Mouse (Mus musculus): Measurements from ENCODE around the gene Grcc10. TPM values are rescaled to one million over a fixed set of nuclear protein-coding genes. Genes with fewer than 3 reads are reported as not detected.

The Grcc10 gene
- total RNA-seq, 2 experiments from 2014 or later: 109 to 177 TPM

DNA sequence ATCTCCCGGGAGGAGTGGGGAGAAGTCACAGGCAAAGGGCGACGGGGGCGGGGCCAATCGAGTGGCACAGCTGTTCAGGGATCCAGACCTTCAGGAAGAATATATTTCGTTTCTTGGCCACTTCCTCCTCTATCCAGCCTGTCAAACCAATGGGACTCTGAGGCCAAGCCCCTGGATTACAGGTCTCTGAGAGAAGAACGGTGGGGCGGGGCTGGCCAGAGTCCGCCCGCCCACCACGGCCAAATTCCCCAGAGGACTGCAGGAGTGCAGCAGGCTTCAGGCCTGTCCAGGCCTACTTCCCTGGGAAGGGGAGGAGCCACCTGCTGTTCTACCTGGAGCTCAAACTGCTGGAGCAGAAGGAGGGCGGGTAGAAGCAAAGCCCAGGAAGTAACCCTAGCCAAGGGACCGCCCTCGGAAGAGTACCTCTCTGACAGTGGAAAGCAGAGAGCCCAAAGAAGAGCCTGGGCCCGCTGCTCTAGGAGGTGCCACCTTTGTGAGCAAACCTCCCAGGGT, 2.6 kb downstream of the Grcc10 start, which contains the start of gene Ptpn6:
Gene Ptpn6 (minus strand): TSS at position 204 of the 513 bp plus-strand sequence.
- peak; percentile 49 for ATAC-seq (replicated peaks; ENCODE audit: poor library complexity, severe bottlenecking)

DNA sequence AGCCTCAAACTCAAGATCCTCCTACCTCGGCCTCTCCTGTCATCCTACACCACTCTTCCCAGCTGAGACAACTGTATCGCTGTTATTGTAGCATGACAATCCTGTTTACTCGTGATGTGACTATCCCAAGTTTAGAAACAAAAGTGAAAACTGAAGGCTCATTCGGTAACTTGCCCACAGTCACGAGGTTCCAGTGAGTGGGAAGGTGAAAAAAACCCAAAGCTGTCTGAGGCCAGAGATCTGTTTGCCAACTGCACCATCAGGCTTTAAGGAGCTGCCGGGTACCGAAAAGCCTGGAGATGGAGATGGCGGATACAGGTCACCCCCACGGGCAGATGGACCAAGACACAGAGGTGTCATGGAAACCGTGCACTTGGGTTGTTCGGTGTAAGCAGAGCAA, 4.1 kb downstream of the Grcc10 start:
- ATAC-seq (replicated peaks; ENCODE audit: poor library complexity, severe bottlenecking): no peak

DNA sequence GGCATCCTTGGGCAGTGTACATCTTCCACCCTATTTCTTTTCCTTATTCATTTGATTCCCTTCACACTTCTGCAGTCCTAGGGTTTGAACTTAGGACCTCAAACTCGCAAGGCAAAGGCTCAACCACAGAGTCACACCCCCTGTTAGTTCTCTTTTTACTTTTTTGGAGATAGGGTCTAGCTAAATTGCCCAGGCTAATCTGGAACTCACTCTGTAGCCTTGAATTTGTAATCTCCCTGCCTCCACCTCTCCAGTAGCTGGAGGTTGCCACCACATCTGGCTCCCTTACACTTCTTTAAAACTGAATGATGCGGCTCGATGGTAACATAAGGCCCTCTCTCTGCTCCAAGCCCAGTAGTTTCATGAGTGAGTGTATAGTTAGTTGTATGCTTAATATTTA, 6.8 kb downstream of the Grcc10 start:
- ATAC-seq (replicated peaks; ENCODE audit: poor library complexity, severe bottlenecking): no peak

DNA sequence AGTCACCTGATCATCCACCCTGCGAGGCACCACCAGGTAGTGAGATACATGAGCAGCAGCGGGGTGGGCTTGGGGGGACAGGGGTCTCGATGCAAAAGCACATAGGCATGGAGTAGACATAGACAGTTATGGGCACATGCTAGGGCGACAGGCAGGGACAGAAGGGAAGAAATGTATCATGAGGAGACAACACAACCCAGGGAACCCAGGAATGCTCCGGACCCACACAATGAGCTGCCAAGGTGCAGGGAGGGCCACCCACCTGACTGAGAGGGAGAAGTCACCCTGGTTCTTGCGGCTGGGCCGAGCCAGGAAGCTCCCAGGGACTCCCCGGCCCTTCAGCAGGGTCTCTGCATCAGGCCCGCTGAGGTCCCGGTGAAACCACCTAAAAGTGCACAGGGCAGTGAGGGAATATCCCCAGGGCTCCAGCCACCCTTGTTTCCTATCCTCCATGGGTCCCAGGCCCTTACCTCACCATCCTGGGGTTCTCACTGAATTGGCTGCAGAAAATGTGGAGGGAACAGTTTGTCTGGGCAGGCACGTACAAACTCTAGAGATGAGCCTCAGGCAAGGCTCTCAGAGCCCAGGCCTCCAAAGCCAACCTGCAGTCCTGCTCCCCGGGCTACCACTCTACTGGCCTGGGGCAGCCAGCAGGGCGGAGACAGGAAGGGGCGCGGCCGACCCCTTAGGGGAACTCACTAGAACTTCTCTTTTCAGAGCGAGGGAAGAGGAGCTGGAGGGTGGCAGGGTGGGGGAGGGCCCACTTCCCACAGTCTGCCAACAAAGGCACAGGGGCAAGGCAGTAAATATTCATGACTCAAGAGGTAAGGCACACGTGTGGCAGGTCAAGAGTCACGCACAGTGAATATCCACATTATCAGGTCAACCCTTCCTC, 8.5 kb downstream of the Grcc10 start:
- ATAC-seq (replicated peaks; ENCODE audit: poor library complexity, severe bottlenecking): peak; percentile 83

DNA sequence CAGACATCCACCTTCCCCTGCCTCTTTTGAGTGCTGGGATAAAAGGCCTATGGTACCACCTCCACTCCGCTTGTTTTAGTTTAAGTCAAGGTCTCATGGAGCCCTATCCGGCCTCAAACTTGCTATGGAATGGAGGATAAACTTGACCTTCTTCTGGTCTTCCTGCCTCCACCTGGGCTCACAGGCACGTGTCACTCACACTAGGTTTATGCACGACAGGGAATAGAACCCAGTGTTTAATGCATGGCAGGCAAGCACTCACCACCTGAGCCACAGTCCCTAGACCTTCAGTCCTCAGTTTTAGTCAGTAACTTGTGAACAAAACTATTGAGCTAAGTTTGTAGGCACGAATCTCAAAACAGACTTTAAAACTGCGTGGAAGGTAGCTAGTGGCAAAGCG, 10.1 kb downstream of the Grcc10 start:
- no peak for ATAC-seq (replicated peaks; ENCODE audit: poor library complexity, severe bottlenecking)

DNA sequence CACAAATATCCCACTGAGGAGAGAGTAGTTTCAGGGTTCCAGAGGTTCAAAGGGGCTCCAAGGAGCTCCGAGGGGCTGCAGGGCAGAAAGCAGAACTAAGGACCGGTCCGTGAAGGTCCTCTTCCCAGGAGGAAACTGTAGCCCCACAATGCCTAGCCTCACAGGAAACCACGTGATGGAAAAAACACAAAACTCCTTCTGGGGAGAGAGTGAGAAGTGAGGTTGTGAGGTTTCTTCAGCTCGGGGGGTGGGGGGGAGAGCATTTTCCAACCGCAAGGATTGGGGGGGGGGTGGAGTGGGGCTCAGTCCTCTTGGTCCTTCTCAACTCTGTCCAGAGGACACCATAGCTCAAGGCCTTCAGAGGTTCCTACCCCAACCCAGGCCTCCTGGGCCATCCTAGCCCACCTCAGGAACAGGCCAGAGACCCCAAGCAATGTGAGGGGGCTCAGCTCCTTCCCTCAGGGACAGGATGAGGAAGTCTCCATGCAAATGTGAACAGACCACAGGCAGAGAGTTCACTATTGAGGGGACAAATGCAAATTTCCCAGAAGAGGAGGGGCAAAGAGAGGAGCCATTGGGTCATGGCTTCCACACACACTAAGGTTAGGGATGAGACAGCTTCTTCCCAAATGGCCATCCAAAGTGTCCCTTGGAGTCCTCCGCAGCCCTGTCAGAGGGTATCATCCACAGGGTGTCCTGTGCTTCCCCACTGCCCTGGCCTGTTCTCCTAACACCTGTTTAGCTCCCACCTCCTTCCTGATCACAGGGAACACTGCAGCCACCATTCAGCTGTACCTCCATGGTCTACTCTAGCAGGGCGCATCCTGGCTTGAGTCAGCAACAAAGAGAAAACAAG, 11.1 kb downstream of the Grcc10 start:
- peak; percentile 63 for ATAC-seq (replicated peaks; ENCODE audit: poor library complexity, severe bottlenecking)

DNA sequence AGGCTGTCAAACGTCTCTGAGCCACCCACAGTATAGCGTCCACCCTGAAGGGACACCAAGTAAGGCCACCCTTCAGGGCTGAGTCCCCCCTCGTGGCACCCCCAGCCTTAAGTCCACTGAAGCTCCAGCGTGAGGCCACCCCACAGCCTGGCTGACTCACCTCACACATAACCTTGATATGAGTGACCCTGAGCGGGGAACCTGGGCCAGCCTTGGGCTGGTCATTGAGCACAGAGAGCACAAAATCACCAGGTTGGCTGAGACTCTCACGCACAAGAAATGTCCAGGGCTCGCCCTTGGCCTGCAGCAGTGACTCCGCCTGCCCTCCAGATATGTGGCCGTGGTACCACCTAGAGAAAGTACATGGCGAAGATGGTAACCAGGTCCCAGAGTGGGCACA, 12.6 kb downstream of the Grcc10 start:
- ATAC-seq (replicated peaks; ENCODE audit: poor library complexity, severe bottlenecking): no peak

DNA sequence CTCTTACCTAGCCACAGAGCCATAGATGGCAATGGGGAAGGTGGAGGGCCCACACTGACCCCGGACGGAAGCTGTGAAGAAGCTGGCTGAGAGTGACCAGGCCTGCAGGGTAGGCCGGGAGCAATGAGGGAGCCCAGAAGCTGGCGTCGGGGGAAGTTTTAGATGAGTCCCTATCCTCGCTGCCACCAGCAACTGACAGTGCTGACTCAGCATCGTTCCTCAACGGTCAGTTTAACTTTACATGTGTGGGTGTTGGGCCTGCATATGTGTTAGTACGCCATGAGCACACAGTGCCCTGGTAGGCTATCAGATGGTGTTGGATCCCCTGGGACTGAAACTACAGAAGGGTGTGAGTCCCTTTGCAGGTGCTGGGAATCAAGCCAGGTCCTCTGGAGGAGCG, 16.7 kb downstream of the Grcc10 start:
- no peak for ATAC-seq (replicated peaks; ENCODE audit: poor library complexity, severe bottlenecking)

DNA sequence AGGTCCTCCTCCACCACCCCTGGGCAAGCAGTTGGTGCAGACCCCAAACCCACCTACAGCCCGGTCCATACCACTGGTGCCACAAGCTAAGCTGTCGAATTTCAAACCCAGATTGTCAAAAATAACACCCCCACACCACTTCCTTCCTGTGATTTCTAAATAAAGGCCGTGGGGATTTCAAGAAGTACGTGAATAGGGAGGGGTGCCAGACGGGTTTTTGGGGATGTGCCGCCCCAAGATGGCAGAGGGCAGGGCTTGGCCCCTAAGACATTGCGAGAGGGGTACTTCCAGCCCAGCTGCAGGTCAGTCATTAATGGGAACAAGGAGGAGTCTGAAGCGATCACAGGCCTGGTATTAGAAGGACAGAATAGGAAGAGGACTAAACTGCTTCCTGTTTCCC, 17.6 kb downstream of the Grcc10 start:
- peak; percentile 75 for ATAC-seq (replicated peaks; ENCODE audit: poor library complexity, severe bottlenecking)

DNA sequence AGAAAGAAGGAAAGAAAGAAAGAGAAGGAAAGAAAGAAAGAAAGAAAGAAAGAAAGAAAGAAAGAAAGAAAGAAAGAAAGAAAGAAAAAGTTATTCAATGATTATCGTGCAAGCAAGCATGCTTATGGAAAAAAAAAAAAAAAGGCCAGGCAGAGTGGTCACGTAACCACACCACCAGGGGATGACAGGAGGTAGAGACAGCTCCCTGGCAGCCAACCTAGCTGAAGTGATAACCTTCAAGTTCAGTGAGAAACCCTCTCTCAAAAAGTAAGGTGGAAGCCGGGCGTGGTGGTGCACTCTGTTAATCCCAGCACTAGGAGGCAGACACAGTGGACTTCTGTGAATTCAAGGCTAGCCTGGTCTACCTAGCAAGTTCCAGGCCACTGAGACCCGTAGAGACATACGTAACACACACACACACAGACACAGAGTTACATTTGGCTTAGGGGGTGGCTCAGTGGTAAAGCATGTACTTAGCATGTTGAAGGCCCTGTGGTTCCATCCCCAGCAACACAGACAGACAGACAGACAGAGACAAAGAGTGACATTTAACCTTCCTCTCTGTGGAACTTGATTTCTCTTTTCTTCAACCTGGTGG, 18.2 kb downstream of the Grcc10 start:
- ATAC-seq (replicated peaks; ENCODE audit: poor library complexity, severe bottlenecking): no peak; the same call in 1 of the 2 replicates

DNA sequence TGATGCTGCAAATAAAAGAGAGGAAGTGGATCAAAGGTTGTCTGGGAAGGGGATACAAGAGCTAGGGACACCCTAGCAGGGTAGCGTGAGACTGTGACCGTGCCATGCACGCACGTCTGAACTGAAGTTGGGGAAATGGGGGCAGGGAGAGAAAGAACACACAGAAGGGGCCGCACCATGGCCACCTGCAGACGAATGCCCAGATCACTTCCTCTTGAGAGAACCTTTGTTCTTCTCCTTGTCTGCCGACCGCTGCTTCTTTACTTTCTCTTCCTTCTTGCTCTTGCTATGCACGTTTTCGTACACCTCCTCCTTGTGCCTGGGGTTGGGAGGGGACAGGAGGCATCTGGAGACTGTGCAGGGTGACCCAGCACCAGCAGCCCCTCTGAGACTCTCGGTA, 20.3 kb downstream of the Grcc10 start:
- peak; percentile 67 for ATAC-seq (replicated peaks; ENCODE audit: poor library complexity, severe bottlenecking)

DNA sequence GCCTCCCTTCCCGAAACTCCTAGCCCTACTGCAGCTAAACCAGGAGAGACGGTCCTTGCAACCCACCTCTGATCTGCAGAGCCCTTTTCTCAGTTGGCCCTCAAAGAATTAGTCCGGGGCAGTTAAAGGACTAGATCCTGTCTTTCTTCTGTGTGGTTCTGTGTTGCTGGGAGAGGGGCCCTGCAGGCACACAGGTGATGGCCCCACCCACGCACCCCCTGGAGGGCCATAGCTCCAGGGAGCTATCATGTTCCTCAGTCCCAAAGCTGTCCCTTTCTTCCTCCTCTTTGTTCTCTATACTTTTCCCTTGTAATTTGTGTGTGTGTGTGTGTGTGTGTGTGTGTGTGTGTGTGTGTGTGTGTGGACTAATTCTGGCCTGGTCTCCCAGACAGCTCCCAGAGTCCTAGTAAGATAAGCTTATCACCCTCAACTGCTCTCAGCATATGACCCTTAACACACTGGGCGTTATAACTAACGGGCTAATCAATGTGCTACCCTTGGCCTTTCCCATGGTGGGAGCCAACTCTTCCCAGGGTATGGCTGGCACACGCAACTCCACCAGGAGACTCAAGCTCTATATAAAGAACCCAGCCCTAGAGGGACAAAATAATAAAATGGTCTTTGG, 21.7 kb downstream of the Grcc10 start:
- no peak for ATAC-seq (replicated peaks; ENCODE audit: poor library complexity, severe bottlenecking)

DNA sequence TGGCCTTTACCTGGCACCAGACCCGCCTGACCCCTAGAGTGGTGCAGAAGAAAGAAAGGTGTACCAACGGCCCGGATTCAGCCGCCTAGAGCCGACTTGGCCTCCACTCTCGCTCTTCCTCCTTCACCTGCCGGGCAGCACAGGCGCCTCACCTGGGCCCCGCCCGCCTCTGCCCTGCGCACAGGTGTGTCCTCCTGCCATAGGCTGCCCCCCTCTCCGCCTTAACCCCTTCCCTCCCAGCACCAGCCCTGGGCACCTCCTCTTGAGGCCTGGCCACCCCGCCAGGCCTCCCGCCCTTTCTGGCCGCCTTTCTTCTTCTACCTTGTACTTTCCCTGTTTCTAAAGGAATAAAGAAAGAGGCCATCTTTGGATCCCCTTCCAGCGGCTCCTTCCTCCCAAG, 22.5 kb downstream of the Grcc10 start:
- ATAC-seq (replicated peaks; ENCODE audit: poor library complexity, severe bottlenecking): no peak

DNA sequence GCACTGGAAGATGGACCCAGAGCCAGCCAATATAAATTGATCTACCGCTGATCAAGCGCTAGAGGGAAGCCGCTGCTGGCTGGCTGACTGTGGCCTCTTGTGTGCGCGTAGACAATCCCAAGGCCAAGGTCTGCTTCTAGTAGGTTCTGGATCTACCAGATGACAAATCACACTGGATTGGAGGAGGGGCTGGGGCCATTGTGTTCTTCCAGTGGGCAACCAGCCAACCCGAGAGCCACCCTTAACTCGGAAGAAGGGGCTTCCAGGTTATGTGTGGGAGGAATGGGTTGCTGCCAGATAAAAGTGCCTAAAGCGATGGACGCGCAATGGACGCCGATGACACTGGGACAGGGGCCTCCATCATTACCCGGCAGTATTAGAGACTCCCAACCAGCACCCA, 23.2 kb downstream of the Grcc10 start:
- no peak for ATAC-seq (replicated peaks; ENCODE audit: poor library complexity, severe bottlenecking)

DNA sequence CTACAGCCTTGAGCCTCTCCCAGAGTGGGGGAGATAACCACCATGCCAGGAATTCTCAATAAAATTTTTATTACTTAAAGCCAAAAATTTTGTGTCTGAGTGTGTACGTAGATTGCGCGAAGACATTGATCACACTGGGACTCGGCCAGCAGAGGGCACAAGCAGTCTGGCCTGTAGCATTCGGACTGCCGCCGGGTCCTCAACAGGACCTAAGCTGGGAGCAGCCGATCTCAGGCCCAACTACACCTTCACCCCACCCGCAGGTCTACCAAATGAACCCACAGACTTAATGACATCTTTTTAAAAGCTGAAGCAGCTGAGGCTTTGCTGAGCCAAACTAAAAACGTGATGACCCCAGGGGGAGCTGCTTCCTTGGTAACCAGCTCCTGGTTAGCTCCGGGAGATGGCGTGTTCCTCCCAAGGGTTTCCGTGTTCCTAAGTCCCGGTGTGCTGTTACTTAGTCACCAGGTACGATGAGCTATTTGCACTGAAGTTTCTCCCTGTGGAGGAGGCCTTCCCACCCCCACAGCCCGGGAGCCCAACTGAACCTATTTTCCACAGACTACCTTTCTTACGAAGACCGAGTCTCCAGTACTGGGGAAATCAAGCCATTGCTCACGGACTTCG, 24.2 kb downstream of the Grcc10 start:
- peak; percentile 31 for ATAC-seq (replicated peaks; ENCODE audit: poor library complexity, severe bottlenecking)

DNA sequence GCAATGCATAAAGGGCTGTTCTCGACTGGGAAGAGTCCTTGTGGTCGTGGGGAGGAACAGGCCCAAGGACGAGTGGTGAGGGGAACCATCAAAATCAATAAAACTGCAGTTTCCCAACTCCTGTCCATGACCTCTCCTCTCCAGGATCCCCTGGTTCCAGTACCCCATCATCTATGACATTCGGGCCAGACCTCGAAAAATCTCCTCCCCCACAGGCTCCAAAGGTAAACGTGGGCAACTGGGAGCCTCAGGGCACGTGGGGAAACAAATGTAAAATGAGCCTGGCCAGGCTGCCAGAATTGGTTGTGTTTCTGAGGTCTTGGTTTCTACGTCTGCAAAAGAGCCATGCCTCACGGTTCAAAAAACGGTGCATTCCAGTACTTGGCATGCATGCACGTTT, 28.3 kb downstream of the Grcc10 start:
- no peak for ATAC-seq (replicated peaks; ENCODE audit: poor library complexity, severe bottlenecking)

DNA sequence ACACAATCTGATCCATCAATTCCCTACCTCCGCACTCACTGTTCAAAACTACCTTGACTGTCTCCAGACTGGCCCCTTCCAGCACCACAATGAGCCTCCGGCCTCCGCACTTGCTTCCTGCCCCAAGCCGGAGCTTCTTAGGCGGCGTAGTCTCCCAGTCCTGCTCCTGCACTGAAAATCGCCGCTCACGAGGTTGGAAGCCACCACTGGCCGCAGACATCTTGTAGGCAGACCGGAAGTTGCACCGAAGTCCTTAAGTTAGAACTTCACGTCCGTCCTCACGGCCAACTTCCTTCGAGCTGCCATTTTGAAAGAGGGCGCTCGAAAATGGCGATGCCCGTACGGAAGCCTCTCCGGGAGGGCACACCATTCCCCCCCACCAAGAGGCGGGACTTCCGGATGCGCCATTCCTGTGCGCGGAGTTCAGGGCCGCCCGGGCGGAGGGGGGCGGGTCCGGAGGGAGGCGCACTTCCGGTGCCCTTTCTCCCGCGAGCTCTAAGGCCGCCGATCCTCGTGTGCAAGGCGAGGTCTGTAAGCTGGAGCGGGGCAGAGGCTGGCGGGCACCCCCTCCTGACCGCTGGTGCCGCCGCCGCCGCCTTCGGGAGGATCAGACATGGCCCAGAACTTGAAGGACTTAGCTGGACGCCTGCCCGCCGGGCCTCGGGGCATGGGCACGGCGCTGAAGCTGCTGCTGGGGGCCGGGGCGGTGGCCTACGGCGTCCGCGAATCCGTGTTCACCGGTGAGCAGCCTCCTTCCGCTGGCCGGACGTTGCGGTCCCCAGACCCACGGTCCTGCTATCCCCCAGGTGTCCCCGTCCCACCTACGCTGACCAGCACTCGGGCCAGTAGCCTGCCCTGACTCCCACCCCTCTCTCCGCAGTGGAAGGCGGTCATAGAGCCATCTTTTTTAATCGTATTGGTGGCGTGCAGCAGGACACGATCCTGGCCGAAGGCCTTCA, 29.1 kb downstream of the Grcc10 start, which contains the start of the genes Emg1 and Phb2:
Gene Emg1 (minus strand): TSS at position 355 of the 959 bp plus-strand sequence.
Gene Phb2 (plus strand): TSS at position 513 of the 959 bp plus-strand sequence.
- peak; percentile 89 for ATAC-seq (replicated peaks; ENCODE audit: poor library complexity, severe bottlenecking)

DNA sequence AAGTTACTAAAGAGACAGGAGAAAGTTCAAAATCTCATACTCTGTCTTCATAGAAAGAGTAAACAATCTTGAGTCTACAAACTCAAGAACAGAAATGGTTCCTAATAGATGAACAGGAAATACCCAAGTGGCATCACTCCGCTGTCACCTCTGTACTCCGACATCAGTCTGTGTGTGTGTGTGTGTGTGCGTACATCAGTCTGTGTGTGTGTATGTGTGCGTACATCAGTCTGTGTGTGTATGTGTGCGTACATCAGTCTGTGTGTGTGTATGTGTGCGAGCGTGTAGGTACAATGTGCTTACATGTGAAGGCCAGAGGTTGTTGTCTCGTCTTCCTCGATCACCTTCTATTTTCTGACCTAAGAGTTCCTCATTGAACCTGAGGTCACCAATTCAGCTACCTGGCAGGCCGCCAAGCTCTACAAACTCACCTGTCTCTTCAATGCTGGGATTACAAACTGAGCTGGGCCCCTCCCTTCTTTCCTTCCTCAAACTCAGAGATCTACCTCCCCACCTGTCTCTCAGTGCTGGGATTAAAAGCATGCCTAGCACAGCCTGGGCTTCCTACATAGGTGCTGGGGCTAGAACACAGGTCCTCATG, 32.8 kb downstream of the Grcc10 start:
- no peak for ATAC-seq (replicated peaks; ENCODE audit: poor library complexity, severe bottlenecking)
